Mouse (Mus musculus) midbrain, embryonic 13.5 days (tissue): ENCODE data around the gene Tial1. TPM values are rescaled to one million over a fixed set of nuclear protein-coding genes. Genes with fewer than 3 reads are reported as not detected.

Source experiments
- ATAC-seq: fragments of 200-750 bp; cut with Nextera tagmentation; 2 replicates; pipeline ENCODE4 v1.8.0; 2017; ENCODE audit warnings: mild to moderate bottlenecking, moderate TSS enrichment, moderate library complexity
- H3K27ac ChIP-seq: fragments of 300-500 bp; sonication (generic); 2 replicates; pipeline ENCODE4 v1.5.1; 2015; ENCODE audit warnings: inconsistent platforms, mild to moderate bottlenecking, moderate library complexity
- H3K27me3 ChIP-seq: fragments of 300-500 bp; sonication (generic); 2 replicates; pipeline ENCODE4 v1.6.1; 2015; ENCODE audit warnings: mild to moderate bottlenecking, inconsistent platforms
- H3K36me3 ChIP-seq: fragments of 300-500 bp; sonication (generic); 2 replicates; pipeline ENCODE4 v1.6.1; 2015; ENCODE audit warnings: mild to moderate bottlenecking, inconsistent platforms
- H3K4me1 ChIP-seq: fragments of 300-500 bp; sonication (generic); replicated peaks from 2 replicates; pipeline ENCODE4 v1.6.1; 2015; ENCODE audit warnings: inconsistent platforms
- H3K4me2 ChIP-seq: fragments of 300-500 bp; sonication (generic); replicated peaks from 2 replicates; pipeline ENCODE4 v1.6.1; 2015; ENCODE audit warnings: moderate library complexity, mild to moderate bottlenecking, inconsistent platforms
- H3K4me3 ChIP-seq: fragments of 300-500 bp; sonication (generic); replicated peaks from 2 replicates; pipeline ENCODE4 v1.5.1; 2015; ENCODE audit warnings: mild to moderate bottlenecking, inconsistent platforms
- H3K9ac ChIP-seq: fragments of 300-500 bp; sonication (generic); replicated peaks from 2 replicates; pipeline ENCODE4 v1.6.1; 2015; ENCODE audit warnings: mild to moderate bottlenecking, inconsistent platforms
- H3K9me3 ChIP-seq: fragments of 300-500 bp; sonication (generic); 2 replicates; pipeline ENCODE4 v1.6.1; 2016; ENCODE audit warnings: mild to moderate bottlenecking, inconsistent platforms
- WGBS: fragments of 180-500 bp; shearing (Covaris S2); methylation state at CpG from one replicate; pipeline ENCODE4 v1.1.7; 2015; 5-methylcytosine and 5-hydroxymethylcytosine counted together
- polyA plus RNA-seq: library from polyadenylated mRNA; unstranded; fragments of >200 nt; fragmentation: Nextera tagmentation; extraction: Ambion mirVana; gene quantifications from 2 replicates; pipeline ENCODE4 v1.2.1, GENCODE M21; 2015

The Tial1 gene
- polyA plus RNA-seq: 37.3 and 40.1 TPM in 2 replicates

DNA sequence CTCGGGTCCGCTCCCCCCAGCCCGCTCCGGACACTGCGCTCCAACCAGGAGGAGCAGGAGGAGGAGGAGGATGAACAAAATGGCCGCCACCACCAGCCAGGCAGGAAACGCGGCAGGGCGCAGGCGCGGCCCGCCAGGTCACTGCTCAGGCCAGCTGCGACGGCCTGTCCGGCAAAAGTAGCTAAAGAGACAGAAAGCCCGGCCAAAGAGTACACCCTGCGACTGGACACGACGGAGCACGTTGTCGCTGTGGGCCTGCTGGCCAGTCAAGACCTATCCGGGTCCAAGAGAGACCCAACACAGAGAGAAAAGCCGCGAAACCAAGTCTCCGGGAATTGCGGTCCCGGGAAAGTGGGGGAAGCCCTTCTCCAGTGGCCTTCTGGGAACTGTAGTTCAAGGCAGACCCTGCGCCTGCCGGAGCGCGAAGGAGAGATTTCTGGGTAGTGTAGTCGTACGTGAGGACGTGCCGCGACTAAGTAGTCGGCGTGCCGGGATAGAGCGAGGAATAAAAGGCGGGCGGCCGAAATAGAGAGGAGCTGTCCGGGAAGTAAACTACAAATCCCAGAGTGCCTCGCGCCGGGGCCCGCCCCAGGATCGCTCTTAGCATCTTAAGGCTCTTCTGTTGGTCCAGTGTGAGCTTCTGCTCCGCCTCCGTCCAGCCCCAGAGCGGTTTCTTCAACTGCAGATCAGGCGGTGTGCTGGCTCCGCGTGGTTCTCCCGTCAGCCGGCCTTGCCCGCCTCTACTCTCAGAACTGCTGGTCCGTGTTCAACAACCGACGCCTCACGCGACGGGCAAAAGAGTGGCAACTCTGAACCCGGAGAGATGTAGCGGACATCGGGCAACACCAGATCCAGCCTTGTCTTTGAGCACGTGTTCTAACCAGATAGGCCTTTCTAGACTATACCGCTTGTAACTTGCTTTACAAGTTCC is at the start of gene Tial1:
Gene Tial1, minus strand, starts transcription at position 433 of the 931 bp plus-strand sequence.
- peak; percentile 99 for ATAC-seq
- peak within 1 kb of the TSS; percentile 86 for H3K9ac ChIP-seq
- H3K4me3 ChIP-seq: peak within 1 kb of the TSS; percentile 81
- under 1% methylated on average over 69 of the region's 69 CpGs for WGBS
- H3K27me3 ChIP-seq: no peaks in the 10 kb centered on the region
- H3K9me3 ChIP-seq: no peaks in the 10 kb centered on the region
- H3K4me1 ChIP-seq: peaks cover 27% of the 10 kb centered on the region
- H3K4me2 ChIP-seq: peak within 1 kb of the TSS; percentile 88
- H3K27ac ChIP-seq: peak within 1 kb of the TSS; percentile 92
- no peaks in the 10 kb centered on the region for H3K36me3 ChIP-seq

DNA sequence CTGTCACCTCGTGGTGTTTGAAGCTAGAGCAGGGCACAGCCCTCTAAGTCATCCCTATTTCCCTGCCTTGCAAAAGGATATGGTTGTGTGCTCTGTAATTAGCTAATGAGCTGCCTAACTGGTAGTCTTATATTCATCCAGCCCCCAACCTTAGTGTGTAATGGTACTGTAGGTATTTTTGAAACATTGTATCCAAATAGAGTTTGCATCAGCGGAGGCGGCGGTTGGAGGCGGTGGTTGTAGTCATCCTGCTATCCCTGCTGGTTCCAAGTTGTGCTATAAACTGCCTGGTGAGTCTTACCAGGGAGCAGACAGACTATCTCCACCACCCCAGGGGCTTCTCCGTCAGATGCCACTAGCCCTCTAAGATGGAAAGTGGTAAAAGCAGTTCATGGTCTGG is 42.6 kb upstream of the Tial1 start:
- Histone ChIP-seq H3K9me3 (no peaks in the 10 kb centered on the region), H3K36me3 (no peaks in the 10 kb centered on the region), H3K9ac (no peak overlapping the region), H3K4me1 (no peaks in the 10 kb centered on the region), H3K4me2 (no peak overlapping the region), H3K27me3 (no peaks in the 10 kb centered on the region), H3K27ac (no peak overlapping the region), H3K4me3 (no peak overlapping the region)
- WGBS: 92% methylated on average over 6 of the region's 6 CpGs
- no peak for ATAC-seq

DNA sequence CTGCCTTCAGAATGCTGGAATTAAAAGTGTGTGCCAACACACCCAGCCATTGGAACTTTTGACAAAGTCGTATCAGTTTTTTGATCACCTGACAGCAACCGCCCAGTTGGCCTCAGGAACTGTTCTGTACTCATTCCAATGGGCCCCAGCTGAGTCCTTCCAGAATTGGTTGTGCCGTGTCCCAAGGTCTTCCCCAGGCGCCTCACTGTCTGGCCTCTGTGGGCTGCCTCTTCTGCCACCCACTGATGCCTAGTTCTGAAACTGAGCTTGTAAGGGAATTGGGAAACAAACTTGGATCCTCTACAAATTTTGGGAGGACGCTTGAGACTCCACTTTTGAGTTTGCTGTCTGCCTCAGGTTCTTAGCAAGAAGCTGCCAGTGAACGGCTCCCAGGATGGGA is 38.3 kb upstream of the Tial1 start:
- ATAC-seq: no peak

DNA sequence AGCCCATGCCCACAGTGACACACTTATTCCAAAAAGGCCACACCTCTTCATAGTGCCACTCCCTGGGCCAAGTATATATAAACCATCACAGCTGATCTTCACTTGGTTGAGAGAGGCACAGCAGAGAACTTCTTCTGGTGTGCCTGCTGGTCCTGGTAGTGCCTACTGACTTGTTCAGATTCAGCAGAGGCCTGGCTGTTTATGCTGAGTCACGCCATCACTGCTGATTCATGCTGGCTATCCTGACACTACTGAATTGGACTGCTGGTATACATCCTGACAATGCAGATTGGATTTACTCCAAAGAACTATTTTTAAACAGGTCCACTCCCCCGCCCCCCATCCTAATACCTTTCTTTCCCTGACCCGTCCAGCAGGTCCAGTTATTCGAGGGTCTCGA is 33.0 kb upstream of the Tial1 start:
- H3K9me3 ChIP-seq: no peaks in the 10 kb centered on the region
- no peaks in the 10 kb centered on the region for H3K27me3 ChIP-seq
- no peaks in the 10 kb centered on the region for H3K4me1 ChIP-seq
- no peak for ATAC-seq
- H3K36me3 ChIP-seq: no peaks in the 10 kb centered on the region
- WGBS: 86% methylated on average over 5 of the region's 5 CpGs
- H3K4me3 ChIP-seq: no peak overlapping the region
- no peak overlapping the region for H3K9ac ChIP-seq
- no peak overlapping the region for H3K27ac ChIP-seq
- no peak overlapping the region for H3K4me2 ChIP-seq

More for the DNA sequence above, 38.3 kb upstream of the Tial1 start:
- Histone ChIP-seq H3K9ac (no peak overlapping the region), H3K27ac (no peak overlapping the region), H3K4me1 (no peaks in the 10 kb centered on the region), H3K9me3 (no peaks in the 10 kb centered on the region), H3K36me3 (no peaks in the 10 kb centered on the region), H3K27me3 (no peaks in the 10 kb centered on the region), H3K4me2 (no peak overlapping the region), H3K4me3 (no peak overlapping the region)
- WGBS: 89% methylated on average over 6 of the region's 6 CpGs

DNA sequence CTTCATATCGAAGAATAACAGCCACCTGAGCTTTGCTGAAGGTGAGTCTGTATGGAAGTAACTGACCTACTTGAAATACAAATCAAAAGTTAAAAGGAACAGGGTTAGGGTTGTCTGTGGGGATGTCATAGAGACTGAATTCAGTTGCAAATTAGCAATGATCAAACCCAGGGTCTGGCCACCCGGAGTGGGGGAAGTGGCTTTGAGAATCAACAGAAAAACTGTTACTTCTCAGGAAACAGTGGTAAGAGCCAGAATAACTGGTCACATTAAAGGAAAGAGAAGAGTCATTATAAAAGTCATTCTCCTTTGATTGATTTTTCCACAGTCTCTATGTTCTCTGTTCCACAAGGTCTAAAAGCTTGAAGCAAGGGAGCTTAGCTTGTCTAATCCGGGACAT is 27.5 kb upstream of the Tial1 start:
- no peak overlapping the region for H3K9ac ChIP-seq
- WGBS: 98% methylated on average over 3 of the region's 3 CpGs

DNA sequence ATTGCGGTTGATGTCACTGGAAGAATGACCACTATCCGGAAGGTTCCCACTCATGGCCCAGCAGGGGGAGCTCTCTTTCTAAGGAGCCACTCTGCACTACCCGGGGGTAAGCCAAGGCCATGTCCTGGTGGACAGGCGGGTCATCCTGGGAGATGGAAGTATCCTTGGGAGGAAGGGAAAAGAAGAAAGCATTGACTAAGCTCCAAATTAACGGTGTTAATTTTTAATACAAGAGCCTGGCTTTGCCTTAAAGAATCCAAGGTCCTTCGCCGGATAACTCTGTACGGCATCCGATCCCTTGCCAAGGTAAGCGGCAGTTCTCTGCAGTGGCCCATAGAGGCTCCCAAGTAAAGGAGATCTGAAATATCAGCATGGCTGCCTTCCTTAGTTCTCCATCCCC is 12.8 kb upstream of the Tial1 start:
- Histone ChIP-seq H3K27ac (no peak overlapping the region), H3K9me3 (0 out of 2 replicates have a peak, but pooled peaks cover 6% of the 10 kb centered on the region), H3K4me1 (no peaks in the 10 kb centered on the region), H3K27me3 (no peaks in the 10 kb centered on the region), H3K4me3 (peak overlapping the region; percentile 11), H3K4me2 (peak overlapping the region; percentile 37), H3K9ac (no peak overlapping the region), H3K36me3 (no peaks in the 10 kb centered on the region)
- ATAC-seq: peak; percentile 86
- WGBS: 25% methylated on average over 10 of the region's 10 CpGs

More for the DNA sequence above, 27.5 kb upstream of the Tial1 start:
- no peak overlapping the region for H3K4me3 ChIP-seq
- no peak overlapping the region for H3K4me2 ChIP-seq
- ATAC-seq: no peak
- no peaks in the 10 kb centered on the region for H3K27me3 ChIP-seq
- no peaks in the 10 kb centered on the region for H3K36me3 ChIP-seq
- H3K27ac ChIP-seq: no peak overlapping the region
- H3K4me1 ChIP-seq: no peaks in the 10 kb centered on the region
- H3K9me3 ChIP-seq: peaks cover 29% of the 10 kb centered on the region; the same call in 1 of the 2 replicates

DNA sequence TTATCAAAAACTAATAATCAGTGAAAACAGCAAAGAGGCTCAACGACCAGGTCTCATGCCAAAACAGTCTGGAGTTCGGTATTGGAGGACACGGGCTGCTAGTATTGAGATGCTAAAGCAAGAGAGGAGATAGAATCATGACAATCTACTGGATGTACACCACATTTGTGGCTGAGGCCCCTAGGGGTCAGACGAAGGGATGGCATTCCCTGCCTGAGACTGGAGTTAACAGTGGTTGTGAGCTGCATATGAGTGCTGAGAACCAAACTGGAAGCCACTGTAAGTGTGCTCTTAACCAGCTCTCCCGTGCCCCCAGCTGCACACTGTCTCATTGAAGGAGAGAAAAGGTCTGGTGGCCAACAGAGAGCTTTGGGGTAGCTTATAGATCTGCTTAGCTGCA is 889 bp upstream of the Tial1 start:
- Histone ChIP-seq H3K36me3 (no peaks in the 10 kb centered on the region), H3K27ac (no peak overlapping the region), H3K27me3 (no peaks in the 10 kb centered on the region), H3K4me3 (peak overlapping the region; percentile 81), H3K9ac (0 out of 2 replicates have a peak overlapping the region, but pooled peaks have one; percentile 58), H3K4me1 (peaks cover 26% of the 10 kb centered on the region), H3K4me2 (peak overlapping the region; percentile 67), H3K9me3 (no peaks in the 10 kb centered on the region)
- 64% methylated on average over 5 of the region's 5 CpGs for WGBS
- ATAC-seq: no peak

DNA sequence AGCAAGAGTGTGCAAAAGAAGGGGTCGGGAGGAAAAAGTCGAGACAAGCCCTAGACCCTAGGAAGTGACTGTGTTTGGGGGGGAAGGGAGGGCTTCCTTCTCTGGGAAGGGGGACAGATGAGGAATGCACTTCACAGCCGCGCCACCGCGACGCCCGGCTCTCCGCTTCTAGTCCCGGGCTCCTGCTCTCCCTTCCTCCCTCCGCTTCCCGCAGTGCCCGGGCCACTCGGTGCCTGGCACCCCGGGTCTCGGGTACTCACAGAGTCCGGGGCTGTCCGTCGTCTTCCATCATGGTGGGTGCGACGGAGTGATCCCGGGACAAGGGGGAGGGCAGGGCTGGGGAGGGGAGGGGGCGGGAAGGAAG is 670 bp downstream of the Tial1 start:
- Histone ChIP-seq H3K27me3 (no peaks in the 10 kb centered on the region), H3K4me3 (peak overlapping the region; percentile 81), H3K9ac (peak overlapping the region; percentile 86), H3K4me2 (peak overlapping the region; percentile 88), H3K36me3 (no peaks in the 10 kb centered on the region), H3K9me3 (no peaks in the 10 kb centered on the region), H3K27ac (peak overlapping the region; percentile 92), H3K4me1 (peaks cover 27% of the 10 kb centered on the region)
- WGBS: 0% methylated on average over 16 of the region's 23 CpGs
- ATAC-seq: peak; percentile 31

DNA sequence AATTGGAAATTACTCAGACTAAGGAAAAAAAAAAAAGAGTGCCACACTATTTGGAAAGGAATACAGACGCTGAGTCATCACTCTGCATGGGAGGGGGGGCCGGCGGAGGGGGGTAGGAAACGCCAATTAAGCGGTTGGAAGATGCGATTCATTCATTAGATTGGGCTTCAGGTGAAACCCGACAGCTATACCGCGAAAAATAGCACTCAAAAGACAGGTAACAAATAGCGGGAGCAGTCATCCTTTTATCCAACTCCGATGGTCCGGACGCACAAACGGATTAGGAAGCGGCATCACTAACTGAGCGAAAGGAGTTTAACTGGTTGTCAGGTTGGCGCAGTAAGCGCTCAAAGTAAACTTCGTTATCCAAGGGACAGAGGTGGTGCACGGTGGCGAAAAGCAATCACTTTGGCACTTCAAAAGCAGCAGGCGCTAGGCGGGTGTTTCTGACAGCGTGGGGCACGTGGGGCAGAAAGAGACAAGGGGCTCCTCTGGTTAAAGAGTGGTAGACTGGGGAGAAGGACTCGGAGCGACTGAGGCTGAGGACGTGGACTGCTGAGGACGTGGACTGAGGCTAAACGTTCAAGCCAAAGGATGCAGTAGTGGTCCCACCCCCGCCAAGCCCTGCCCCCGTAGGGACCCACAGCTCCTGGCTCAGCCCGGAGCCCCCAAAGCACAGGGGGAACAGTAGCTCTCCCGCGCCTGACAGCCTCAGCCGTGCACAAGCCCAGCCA is 1.2 kb downstream of the Tial1 start:
- Histone ChIP-seq H3K4me2 (peak overlapping the region; percentile 88), H3K9me3 (no peaks in the 10 kb centered on the region), H3K36me3 (no peaks in the 10 kb centered on the region), H3K4me3 (peak overlapping the region; percentile 81), H3K27ac (peak overlapping the region; percentile 92), H3K4me1 (peaks cover 27% of the 10 kb centered on the region), H3K9ac (peak overlapping the region; percentile 86), H3K27me3 (no peaks in the 10 kb centered on the region)
- WGBS: under 1% methylated on average over 36 of the region's 36 CpGs
- ATAC-seq: no peak

DNA sequence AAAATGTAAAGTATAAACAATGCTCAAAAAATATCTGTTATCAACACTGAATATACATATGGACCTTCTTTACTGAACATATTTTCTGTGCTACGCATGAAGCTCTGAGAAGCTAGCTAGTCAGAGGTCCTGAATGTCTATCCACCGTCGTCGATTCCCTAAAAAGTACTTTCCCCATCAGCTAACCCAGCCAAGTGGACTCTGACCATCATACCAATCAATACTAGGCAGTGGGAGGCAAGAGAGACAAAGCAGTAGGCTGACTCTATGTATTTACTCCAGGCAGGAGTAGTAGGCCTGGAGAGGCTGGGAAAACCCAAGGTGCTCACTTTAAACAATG is 1.8 kb downstream of the Tial1 start:
- ATAC-seq: no peak
- Histone ChIP-seq H3K27ac (peak overlapping the region; percentile 92), H3K4me1 (peaks cover 27% of the 10 kb centered on the region), H3K27me3 (no peaks in the 10 kb centered on the region), H3K36me3 (no peaks in the 10 kb centered on the region), H3K4me3 (peak overlapping the region; percentile 81), H3K9ac (peak overlapping the region; percentile 86), H3K4me2 (peak overlapping the region; percentile 88), H3K9me3 (no peaks in the 10 kb centered on the region)
- whole genome bisulfite sequencing: 15% methylated on average over 4 of the region's 4 CpGs

DNA sequence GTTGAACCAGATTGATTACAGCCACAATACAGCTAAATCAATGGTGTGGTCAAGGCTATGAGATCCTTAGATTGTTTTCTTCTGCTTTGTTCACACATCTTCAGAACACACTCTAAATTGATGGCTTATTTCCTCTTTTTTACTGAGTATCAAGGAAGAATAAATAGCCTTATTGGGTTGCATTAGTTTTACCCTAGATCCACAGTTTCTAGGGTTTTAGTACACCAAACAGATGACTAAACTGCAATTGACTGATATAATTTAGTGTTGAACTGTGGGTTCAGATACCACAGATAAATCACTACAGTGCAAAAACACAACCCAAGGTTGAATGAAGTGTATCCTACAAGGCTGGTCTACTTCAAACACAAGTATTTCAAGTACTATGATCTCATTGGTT is 3.5 kb downstream of the Tial1 start:
- ATAC-seq: no peak
- Histone ChIP-seq H3K9me3 (no peaks in the 10 kb centered on the region), H3K4me1 (peaks cover 27% of the 10 kb centered on the region), H3K4me2 (no peak overlapping the region), H3K4me3 (no peak overlapping the region), H3K36me3 (peaks cover 13% of the 10 kb centered on the region), H3K27me3 (no peaks in the 10 kb centered on the region), H3K9ac (no peak overlapping the region), H3K27ac (no peak overlapping the region)

DNA sequence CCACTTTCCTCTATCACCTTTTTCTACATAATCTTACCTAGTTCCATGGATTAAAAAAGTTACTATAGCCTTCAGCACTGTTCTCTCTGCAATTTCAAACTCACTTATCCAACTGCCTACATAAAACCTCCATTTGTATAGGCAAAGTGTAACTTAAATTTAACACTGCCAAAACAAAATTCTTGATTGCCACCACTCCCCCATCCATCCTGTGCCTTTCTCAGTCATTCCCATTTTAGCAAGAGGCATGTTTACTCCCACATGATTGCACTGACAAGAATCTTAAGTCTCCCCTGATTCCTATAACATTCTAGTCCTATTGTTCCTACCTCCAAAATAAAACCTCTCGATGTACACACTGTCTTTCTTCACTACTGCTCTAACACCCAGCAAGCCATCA is 8.8 kb downstream of the Tial1 start:
- H3K4me3 ChIP-seq: no peak overlapping the region
- no peaks in the 10 kb centered on the region for H3K27me3 ChIP-seq
- H3K36me3 ChIP-seq: peaks cover 48% of the 10 kb centered on the region
- H3K9me3 ChIP-seq: no peaks in the 10 kb centered on the region
- no peak overlapping the region for H3K9ac ChIP-seq
- no peak overlapping the region for H3K4me2 ChIP-seq
- H3K4me1 ChIP-seq: peaks cover 4% of the 10 kb centered on the region
- H3K27ac ChIP-seq: no peak overlapping the region
- no peak for ATAC-seq
- 93% methylated on average over 1 of the region's 1 CpGs for WGBS
